Mouse (Mus musculus) heart, embryonic 10.5 days (tissue): ENCODE results near the gene Pcdh9. TPM values are rescaled to one million over a fixed set of nuclear protein-coding genes. Genes with fewer than 3 reads are reported as not detected.

Experiments
- DNase-seq: peaks from one replicate; pipeline ENCODE4 v3.0.0-alpha.2; 2017; ENCODE audit warnings: low spot score
- H3K27ac ChIP-seq: fragments of 300-500 bp; sonication (generic); 2 replicates; pipeline ENCODE4 v1.5.1; 2016; ENCODE audit warnings: mild to moderate bottlenecking
- H3K27me3 ChIP-seq: fragments of 300-500 bp; sonication (generic); 2 replicates; pipeline ENCODE4 v1.6.1; 2016; ENCODE audit warnings: mild to moderate bottlenecking; ENCODE audit not compliant: poor library complexity, insufficient read depth, severe bottlenecking
- H3K36me3 ChIP-seq: fragments of 300-500 bp; sonication (generic); 2 replicates; pipeline ENCODE4 v1.6.1; 2016; ENCODE audit warnings: mild to moderate bottlenecking, moderate library complexity
- H3K4me1 ChIP-seq: fragments of 300-500 bp; sonication (generic); 2 replicates; pipeline ENCODE4 v1.6.1; 2016; ENCODE audit warnings: mild to moderate bottlenecking
- H3K4me3 ChIP-seq: fragments of 300-500 bp; sonication (generic); 2 replicates; pipeline ENCODE4 v1.5.1; 2016; ENCODE audit warnings: mild to moderate bottlenecking, moderate library complexity
- H3K9me3 ChIP-seq: fragments of 300-500 bp; sonication (generic); 2 replicates; pipeline ENCODE4 v1.6.1; 2016; ENCODE audit warnings: mild to moderate bottlenecking, moderate library complexity
- WGBS: fragments of 180-500 bp; shearing (Covaris S2); methylation state at CpG from one replicate; pipeline ENCODE4 v1.1.7; 2016; 5-methylcytosine and 5-hydroxymethylcytosine counted together
- polyA plus RNA-seq: library from polyadenylated mRNA; unstranded; fragments of >200 nt; fragmentation: Nextera tagmentation; extraction: Ambion mirVana; gene quantifications from 2 replicates; pipeline ENCODE4 v1.2.1, GENCODE M21; 2016

The Pcdh9 gene
- polyA plus RNA-seq, 1 experiment from 2014 or later = 3.4 TPM

DNA sequence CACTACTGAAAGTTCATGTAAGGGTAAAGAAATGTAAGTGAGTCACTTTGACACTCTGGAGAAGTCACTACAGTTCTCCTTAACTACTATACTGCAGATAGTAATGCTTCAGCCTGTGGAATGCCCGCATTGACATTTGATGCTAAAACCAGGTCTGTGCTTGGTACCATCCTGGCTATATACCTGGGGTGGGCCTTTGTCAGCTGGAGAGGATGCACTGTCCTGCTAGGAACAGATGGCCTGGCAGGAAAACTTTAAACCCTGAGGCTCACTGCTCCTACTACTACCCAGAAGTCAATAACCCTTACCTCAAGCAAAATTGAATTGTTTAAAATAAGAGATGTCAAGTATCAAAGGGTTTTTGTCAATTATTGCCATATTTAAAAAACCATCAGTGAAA lies 14.5 kb downstream of the Pcdh9 start:
- Histone ChIP-seq H3K36me3 (no peaks in the 10 kb centered on the region), H3K27ac (no peak overlapping the region), H3K27me3 (no peaks in the 10 kb centered on the region), H3K4me1 (no peaks in the 10 kb centered on the region), H3K9me3 (no peaks in the 10 kb centered on the region), H3K4me3 (no peak overlapping the region)
- DNase-seq = no peak
- WGBS = 88% methylated on average over 1 of the region's 1 CpGs

DNA sequence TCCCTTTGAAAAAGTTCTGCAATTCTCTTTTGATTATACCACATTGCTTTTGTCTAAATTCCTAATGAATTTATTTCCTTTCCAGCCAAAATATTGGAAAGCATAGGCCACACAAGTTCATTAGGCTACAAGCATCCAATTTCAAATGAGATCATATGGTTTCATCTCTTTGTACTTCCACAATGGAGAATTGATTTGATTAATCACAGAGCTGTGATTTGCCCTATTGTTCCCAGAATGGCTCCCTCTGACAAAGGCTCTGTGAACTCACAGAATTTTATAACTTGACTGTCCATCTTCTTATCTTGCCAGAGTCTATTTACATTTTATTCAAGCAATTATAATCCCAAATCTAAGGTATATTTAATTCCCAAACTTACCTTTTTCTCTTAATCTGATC lies 22.3 kb downstream of the Pcdh9 start:
- no peak overlapping the region for H3K4me3 ChIP-seq
- no peaks in the 10 kb centered on the region for H3K36me3 ChIP-seq
- H3K9me3 ChIP-seq = no peaks in the 10 kb centered on the region
- no peaks in the 10 kb centered on the region for H3K27me3 ChIP-seq
- H3K27ac ChIP-seq = no peak overlapping the region
- H3K4me1 ChIP-seq = no peaks in the 10 kb centered on the region
- no peak for DNase-seq

DNA sequence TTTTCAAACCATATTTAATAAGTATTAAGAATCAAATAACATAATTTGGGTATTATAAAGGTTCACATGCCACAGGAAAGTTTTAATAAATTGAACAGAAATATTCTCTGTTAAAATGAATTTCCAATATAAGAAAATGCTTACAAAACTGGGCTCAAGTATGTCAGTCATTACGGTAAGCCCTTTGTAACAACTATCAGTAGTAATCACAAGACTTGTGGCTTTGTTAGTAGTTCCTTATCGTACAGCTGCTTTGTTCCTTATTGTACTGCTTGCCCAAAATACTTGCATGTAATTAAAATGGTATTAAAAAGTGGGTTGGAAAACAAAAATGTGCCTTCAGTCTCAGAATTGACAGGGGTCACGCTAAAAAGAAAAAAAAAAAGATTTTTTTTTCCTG lies 32.4 kb downstream of the Pcdh9 start:
- no peak overlapping the region for H3K4me3 ChIP-seq
- H3K27ac ChIP-seq = no peak overlapping the region
- no peaks in the 10 kb centered on the region for H3K27me3 ChIP-seq
- H3K4me1 ChIP-seq = no peaks in the 10 kb centered on the region
- no peaks in the 10 kb centered on the region for H3K9me3 ChIP-seq
- no peaks in the 10 kb centered on the region for H3K36me3 ChIP-seq
- no peak for DNase-seq
- WGBS = 73% methylated on average over 3 of the region's 3 CpGs

DNA sequence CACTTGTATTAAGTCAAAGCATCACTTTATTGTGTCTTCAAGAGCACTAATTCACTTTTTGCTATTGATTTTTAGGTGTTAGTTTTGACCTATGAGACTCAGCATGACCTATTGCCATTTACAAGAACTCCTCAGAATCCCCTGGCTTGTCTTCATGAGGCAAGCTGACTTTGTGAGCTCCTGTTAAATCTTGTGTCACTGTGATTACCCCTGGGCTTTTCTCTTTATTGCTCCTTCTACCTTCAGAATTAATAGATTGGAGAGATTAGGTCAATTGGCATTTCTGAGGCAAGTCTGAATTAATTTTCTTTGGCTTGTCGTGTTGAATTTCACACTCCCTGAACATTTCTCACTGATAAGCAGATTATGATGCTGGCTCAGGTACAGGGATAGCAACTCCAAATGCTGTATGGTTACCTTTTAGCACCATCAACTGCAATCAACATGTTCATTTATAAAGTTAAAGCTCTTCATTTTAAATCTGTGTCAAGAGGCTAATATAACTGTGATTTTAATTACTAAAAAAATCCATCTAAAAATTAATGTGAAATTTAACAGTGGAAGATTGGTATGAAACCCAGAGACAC lies 44.3 kb downstream of the Pcdh9 start:
- Histone ChIP-seq H3K4me1 (no peaks in the 10 kb centered on the region), H3K9me3 (no peaks in the 10 kb centered on the region), H3K27ac (no peak overlapping the region), H3K27me3 (no peaks in the 10 kb centered on the region), H3K36me3 (no peaks in the 10 kb centered on the region), H3K4me3 (no peak overlapping the region)
- no peak for DNase-seq
- 53% methylated on average over 1 of the region's 1 CpGs for WGBS

DNA sequence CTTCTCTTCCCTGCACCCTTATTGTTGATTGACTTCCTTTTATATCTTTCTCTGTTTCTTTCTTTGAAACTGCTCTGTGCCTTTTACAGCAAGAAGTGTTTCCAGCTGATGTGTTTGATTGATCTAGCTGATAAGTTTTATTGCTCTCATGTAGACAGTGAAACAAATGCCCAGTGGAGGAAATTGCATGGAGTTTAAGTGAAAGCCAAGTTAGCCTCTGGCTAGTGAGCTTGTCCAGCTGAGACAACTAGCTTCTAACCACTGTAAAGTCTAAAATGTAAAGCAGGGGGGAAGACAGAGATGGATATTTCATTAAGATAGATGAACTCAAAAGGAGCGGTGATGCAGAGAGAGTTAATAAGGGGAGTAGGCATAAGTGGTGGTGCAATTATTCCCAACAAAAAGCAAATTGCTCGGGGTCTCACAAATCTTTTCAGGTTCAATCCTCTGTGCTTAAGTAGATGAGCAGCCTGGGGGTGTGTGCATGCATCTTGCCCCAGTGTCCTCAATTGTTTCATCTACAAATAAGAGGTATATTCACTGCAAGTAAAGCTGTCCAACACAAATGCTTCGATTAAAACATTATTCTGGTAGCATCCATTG lies 47.7 kb downstream of the Pcdh9 start:
- H3K27ac ChIP-seq = no peak overlapping the region
- H3K9me3 ChIP-seq = no peaks in the 10 kb centered on the region
- 80% methylated on average over 3 of the region's 3 CpGs for WGBS
- DNase-seq = no peak
- no peaks in the 10 kb centered on the region for H3K4me1 ChIP-seq
- no peaks in the 10 kb centered on the region for H3K27me3 ChIP-seq
- no peak overlapping the region for H3K4me3 ChIP-seq
- no peaks in the 10 kb centered on the region for H3K36me3 ChIP-seq

DNA sequence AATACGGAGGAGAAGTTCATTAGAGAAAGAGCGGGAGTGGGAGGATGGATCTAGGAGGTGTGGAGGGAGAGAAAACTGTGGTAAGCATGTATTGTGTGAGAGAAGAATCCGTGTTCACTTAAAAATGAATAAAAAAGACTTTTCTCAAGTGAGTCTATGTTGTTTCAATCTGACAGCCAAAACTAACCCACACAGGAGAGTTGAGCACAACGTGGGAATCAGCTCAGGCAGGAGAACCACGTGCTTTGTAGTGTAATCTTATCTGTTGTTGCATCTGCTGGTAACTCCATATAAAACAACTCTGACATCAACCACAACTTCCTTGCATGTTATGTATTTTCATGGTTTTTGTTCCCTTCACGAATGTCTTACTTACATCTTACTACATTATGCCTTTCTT lies 58.0 kb downstream of the Pcdh9 start:
- H3K36me3 ChIP-seq = no peaks in the 10 kb centered on the region

DNA sequence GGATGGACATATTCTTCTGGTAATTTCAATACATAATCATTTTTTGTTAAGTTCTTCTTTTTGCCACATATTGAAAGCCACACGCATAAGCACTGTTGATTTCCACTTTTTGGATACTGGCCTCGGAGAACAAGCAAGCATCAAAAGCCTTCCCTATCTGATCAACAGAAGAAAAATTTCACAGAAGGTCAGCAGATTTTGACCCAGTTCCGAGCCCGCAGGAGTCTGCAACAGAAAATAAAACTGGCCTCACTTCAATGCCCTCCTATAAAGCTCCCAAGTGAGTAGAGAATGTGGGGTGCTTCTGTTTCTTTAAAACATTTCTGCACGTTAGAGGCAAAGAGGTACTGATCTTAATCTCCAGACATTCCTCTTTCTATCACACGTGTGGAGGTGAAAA lies 63.3 kb downstream of the Pcdh9 start:
- Histone ChIP-seq H3K36me3 (no peaks in the 10 kb centered on the region), H3K27me3 (no peaks in the 10 kb centered on the region), H3K27ac (no peak overlapping the region), H3K4me1 (no peaks in the 10 kb centered on the region), H3K4me3 (no peak overlapping the region), H3K9me3 (no peaks in the 10 kb centered on the region)
- WGBS = 67% methylated on average over 6 of the region's 6 CpGs
- no peak for DNase-seq

More for the DNA sequence above, 58.0 kb downstream of the Pcdh9 start:
- Histone ChIP-seq H3K27ac (no peak overlapping the region), H3K4me3 (no peak overlapping the region), H3K27me3 (no peaks in the 10 kb centered on the region), H3K9me3 (no peaks in the 10 kb centered on the region), H3K4me1 (no peaks in the 10 kb centered on the region)
- WGBS = 75% methylated on average over 6 of the region's 6 CpGs
- no peak for DNase-seq

DNA sequence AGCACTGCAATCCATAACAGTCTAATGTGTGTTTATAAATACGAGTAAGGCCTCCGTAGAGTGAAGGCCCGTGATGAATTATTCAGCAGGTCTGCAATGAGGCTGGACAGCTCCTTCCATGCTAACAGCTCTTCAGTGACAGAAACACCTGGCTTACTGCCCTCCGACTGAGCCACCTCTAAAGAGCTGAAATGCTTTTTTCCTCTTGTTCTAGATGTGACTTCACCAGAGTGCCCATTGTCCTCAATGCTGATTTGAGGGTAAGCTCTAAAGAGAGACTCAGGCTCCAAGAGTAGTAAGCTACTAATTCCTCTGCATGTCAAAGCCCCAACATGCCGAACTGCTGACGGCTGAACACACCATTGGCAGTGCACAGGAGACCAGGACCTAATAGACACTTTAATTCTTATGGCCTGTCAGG lies 64.4 kb downstream of the Pcdh9 start:
- WGBS = 72% methylated on average over 6 of the region's 6 CpGs
- no peak for DNase-seq
- H3K9me3 ChIP-seq = no peaks in the 10 kb centered on the region
- no peaks in the 10 kb centered on the region for H3K27me3 ChIP-seq
- H3K4me1 ChIP-seq = no peaks in the 10 kb centered on the region
- H3K27ac ChIP-seq = no peak overlapping the region
- H3K36me3 ChIP-seq = no peaks in the 10 kb centered on the region
- H3K4me3 ChIP-seq = no peak overlapping the region

DNA sequence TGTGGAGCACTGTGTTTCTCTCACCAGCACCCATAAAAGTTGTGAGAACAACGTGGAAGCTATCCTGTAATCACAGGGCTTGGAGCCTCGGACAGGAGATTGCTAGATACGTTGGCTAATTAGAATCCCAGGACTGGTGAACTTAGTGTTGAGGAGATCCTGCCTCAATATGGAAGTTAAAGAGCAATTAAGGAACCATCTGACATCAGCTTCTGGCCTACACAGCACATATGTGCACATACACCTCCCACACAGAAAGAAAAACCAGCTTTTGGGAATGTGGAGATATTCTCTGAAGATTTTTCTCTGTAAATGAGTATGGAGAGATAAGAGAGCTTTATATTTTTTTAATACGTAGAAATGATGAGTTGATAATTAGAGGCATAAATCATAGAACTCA lies 71.6 kb downstream of the Pcdh9 start:
- DNase-seq = no peak
- Histone ChIP-seq H3K27me3 (no peaks in the 10 kb centered on the region), H3K4me1 (no peaks in the 10 kb centered on the region), H3K9me3 (no peaks in the 10 kb centered on the region), H3K36me3 (no peaks in the 10 kb centered on the region), H3K4me3 (no peak overlapping the region), H3K27ac (no peak overlapping the region)
- 84% methylated on average over 4 of the region's 4 CpGs for WGBS

DNA sequence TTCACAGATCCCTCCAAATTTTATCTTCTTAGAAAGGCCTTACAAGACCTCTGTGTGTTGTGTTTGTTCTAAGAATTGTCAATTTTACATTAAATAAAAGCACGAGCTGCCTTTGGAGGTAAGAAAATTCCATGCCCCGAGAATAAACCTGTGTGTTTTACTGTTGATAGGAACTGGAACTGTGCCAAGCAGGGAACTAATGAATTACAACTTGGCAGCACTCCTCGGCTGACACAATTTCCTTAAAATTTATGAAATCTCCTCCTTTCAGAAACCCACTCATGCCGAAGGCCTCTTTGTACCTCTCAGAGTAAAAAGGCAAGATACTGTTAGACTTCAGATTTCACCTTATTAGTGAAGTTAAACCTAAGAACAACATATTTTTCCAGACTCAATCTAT lies 72.9 kb downstream of the Pcdh9 start:
- Histone ChIP-seq H3K27ac (no peak overlapping the region), H3K36me3 (no peaks in the 10 kb centered on the region), H3K9me3 (no peaks in the 10 kb centered on the region), H3K27me3 (no peaks in the 10 kb centered on the region), H3K4me3 (no peak overlapping the region), H3K4me1 (no peaks in the 10 kb centered on the region)
- WGBS = 60% methylated on average over 4 of the region's 4 CpGs
- DNase-seq = no peak

DNA sequence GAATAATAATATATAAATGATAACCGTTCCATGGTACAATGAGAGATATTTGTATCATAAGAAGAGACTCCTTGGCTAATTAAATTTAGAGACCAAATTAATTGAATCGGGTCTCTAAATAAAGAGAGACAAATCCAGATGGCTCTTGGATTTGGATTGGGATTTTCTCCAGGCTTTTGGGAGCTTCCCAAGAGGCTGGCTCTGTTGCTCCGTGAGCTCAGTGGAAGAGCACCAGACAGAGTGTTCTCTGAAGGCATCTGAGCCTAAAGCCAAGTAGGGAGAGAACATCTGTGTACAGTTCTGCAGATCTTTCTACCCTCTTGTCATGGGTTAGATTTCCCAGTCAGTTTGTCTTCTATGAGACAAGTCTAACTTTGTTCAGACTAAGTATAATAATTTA lies 95.9 kb downstream of the Pcdh9 start:
- no peaks in the 10 kb centered on the region for H3K36me3 ChIP-seq
- H3K4me3 ChIP-seq = no peak overlapping the region
- H3K27ac ChIP-seq = no peak overlapping the region
- 87% methylated on average over 3 of the region's 3 CpGs for WGBS
- no peak for DNase-seq
- H3K9me3 ChIP-seq = no peaks in the 10 kb centered on the region
- H3K27me3 ChIP-seq = no peaks in the 10 kb centered on the region
- no peaks in the 10 kb centered on the region for H3K4me1 ChIP-seq

DNA sequence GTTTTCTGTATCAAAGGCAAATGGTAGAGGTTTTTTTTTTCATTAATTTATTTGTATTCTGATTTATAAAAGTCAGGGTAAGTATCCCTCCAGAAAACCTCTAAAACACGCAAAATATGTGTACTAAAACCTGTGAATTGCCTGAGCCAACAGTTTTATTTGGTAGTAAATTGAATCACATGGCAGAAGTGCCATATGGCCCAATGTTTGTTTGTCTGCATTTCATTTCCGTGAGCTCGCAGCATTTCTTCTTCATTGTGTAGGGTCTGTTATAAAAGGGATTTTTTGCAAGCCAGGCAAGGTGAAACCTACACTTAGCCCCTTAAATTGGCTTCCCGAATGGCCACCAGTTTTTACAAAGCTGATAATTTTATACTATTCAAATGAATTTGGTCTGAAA lies 104.2 kb downstream of the Pcdh9 start:
- H3K27ac ChIP-seq = no peak overlapping the region
- no peaks in the 10 kb centered on the region for H3K27me3 ChIP-seq
- WGBS = 78% methylated on average over 4 of the region's 4 CpGs
- H3K36me3 ChIP-seq = no peaks in the 10 kb centered on the region
- no peaks in the 10 kb centered on the region for H3K9me3 ChIP-seq
- H3K4me1 ChIP-seq = no peaks in the 10 kb centered on the region
- DNase-seq = no peak
- no peak overlapping the region for H3K4me3 ChIP-seq

DNA sequence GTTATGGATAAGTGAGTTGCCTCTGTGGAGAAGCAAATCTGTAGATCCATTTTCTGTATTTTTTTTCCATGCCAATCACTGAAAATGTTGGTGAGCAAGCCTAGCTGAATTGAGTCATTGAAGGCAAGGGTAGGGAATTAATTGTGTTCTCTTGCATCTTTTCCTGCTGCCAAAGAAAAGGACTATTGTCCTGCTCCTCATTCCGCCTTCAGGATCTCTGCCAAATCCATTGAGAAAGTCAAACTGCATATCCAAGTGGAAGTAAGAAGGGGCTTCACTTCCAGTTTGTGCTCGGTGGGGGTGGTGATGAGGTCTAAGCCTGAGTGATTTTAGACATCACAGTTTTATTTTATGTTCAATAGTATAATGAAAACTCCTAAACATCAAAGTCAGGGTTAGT lies 105.4 kb downstream of the Pcdh9 start:
- H3K4me3 ChIP-seq = no peak overlapping the region
- no peaks in the 10 kb centered on the region for H3K4me1 ChIP-seq
- no peaks in the 10 kb centered on the region for H3K27me3 ChIP-seq
- no peaks in the 10 kb centered on the region for H3K36me3 ChIP-seq
- H3K27ac ChIP-seq = no peak overlapping the region
- WGBS = 41% methylated on average over 2 of the region's 2 CpGs
- no peaks in the 10 kb centered on the region for H3K9me3 ChIP-seq
- no peak for DNase-seq

DNA sequence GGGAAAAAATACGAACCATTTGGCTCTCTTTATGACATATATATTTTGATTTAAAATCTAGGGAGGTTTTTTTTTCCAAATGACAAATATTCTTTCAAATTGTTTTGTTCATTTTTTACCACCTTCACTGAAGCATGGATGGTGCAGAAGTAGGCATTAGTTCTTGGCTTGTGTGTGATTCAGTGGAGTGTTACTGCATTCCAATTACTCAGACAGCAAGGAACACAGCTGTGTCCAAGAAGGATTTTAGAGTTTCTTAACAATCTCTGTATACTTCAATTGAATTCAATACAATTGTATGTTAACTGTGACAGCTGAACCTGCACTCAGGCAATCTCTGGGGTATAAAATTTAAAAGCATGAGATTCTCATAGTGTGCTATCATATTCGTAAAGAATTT lies 127.6 kb downstream of the Pcdh9 start:
- no peaks in the 10 kb centered on the region for H3K36me3 ChIP-seq
- no peaks in the 10 kb centered on the region for H3K27me3 ChIP-seq
- H3K9me3 ChIP-seq = no peaks in the 10 kb centered on the region
- DNase-seq = no peak
- H3K4me3 ChIP-seq = no peak overlapping the region
- no peak overlapping the region for H3K27ac ChIP-seq
- 86% methylated on average over 2 of the region's 2 CpGs for WGBS
- H3K4me1 ChIP-seq = no peaks in the 10 kb centered on the region
